Comparison of ENCODE assay signal across 24 mouse cellular contexts in the genomic region with DNA sequence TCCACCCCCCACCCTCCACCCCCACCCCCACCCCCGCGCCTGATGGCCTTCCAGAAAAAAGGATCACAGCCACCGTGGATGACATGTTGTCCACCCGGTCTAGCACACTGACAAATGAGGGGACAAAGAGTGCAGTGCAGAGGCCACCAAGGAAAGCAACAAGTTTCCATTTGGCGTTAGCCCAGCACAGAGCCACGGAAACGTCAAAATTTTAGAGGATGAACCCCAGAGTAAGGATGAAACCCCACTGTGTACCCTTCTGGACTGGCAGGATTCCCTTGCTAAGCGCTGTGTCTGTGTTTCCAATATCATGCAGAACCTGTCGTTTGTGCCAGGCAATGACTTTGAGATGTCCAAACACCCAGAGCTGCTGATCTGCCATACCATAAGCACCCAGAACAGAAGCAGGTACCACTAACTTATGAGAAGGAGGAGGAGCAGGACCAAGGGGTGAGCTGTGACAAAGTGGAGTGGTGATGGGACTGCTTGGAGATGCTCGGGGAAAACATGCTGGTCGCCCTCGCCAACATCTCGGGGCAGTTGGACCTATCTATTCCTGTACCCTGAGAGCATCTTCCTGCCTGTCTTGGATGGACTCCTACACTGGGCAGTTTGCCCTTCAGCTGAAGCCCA. TPM values are rescaled to one million over a fixed set of nuclear protein-coding genes. Genes with fewer than 3 reads are reported as not detected.
DNase-seq lines count a peak whose midpoint lies in the region; ATAC-seq and TF ChIP-seq lines count a peak whose summit lies in the region.
"Had no signal": no experiment of that assay in that cellular context is flagged by ENCODE, and none has a peak within 500 bp of the region (broad histone marks: within the 10 kb centered on the region; RNA-seq: fewer than 3 reads in every experiment).

No protein-coding gene starts in this region.

- 28% methylated on average over 13 of the region's 13 CpGs for WGBS in cerebellum, adult 2 months
- WGBS in heart, embryonic 11.5 days (ENCODE audit: insufficient replicate concordance) = 83% methylated on average over 13 of the region's 13 CpGs

- H3K36me3 ChIP-seq in heart, embryonic 11.5 days (ENCODE audit: control insufficient read depth, insufficient read depth, low read length) = no peaks in the 10 kb centered on the region
- H3K36me3 ChIP-seq: embryonic facial prominence, embryonic 12.5 days; embryonic facial prominence, embryonic 15.5 days; forebrain, embryonic 15.5 days; hindbrain, embryonic 10.5 days; hindbrain, embryonic 13.5 days; intestine, embryonic 15.5 days; kidney, embryonic 15.5 days had no signal

- TF ChIP-seq POLR2A in cerebellum, adult 2 months (IDR thresholded peaks at IDR 0.05; ENCODE audit: borderline replicate concordance, insufficient read depth, low read length) = no peak

- DNase-seq in cerebellum, adult 2 months = peak; percentile 27 to 47
- no peak for DNase-seq in cerebellum, adult 8-10 months
- DNase-seq in heart, adult 11 months = peak; percentile 58
- peak; percentile 61 to 66 for DNase-seq in cerebellum, postnatal 14 days
- peak; percentile 26 to 49 for DNase-seq in cerebellum, postnatal 25 days
- DNase-seq: adrenal gland, adult 2 months; gastrocnemius, postnatal 25 days; heart, adult 2 months; heart, postnatal 10 days; heart, postnatal 36 days; kidney, adult 8-10 months had no signal

- H3K9me3 ChIP-seq in heart, embryonic 11.5 days (replicated peaks; ENCODE audit: control insufficient read depth, low read length) = no peaks in the 10 kb centered on the region
- H3K9me3 ChIP-seq: embryonic facial prominence, embryonic 12.5 days; embryonic facial prominence, embryonic 15.5 days; forebrain, embryonic 15.5 days; hindbrain, embryonic 10.5 days; hindbrain, embryonic 13.5 days; intestine, embryonic 15.5 days; kidney, embryonic 15.5 days had no signal

- H3K27me3 ChIP-seq in cerebellum, adult 2 months (ENCODE audit: control insufficient read depth, insufficient read depth, low read length) = no peaks in the 10 kb centered on the region
- H3K27me3 ChIP-seq in heart, embryonic 11.5 days (ENCODE audit: control insufficient read depth, insufficient read depth, low read length) = no peaks in the 10 kb centered on the region
- H3K27me3 ChIP-seq: embryonic facial prominence, embryonic 12.5 days; embryonic facial prominence, embryonic 15.5 days; forebrain, embryonic 15.5 days; hindbrain, embryonic 13.5 days; intestine, embryonic 15.5 days; kidney, embryonic 15.5 days had no signal

- H3K9ac ChIP-seq in heart, embryonic 11.5 days (ENCODE audit: low read depth, low read length) = no peak overlapping the region
- H3K9ac ChIP-seq: embryonic facial prominence, embryonic 12.5 days; embryonic facial prominence, embryonic 15.5 days; forebrain, embryonic 15.5 days; hindbrain, embryonic 13.5 days; intestine, embryonic 15.5 days; kidney, embryonic 15.5 days had no signal

- H3K4me2 ChIP-seq in heart, embryonic 11.5 days = no peak overlapping the region
- H3K4me2 ChIP-seq: embryonic facial prominence, embryonic 12.5 days; embryonic facial prominence, embryonic 15.5 days; forebrain, embryonic 15.5 days; hindbrain, embryonic 13.5 days; intestine, embryonic 15.5 days; kidney, embryonic 15.5 days had no signal

- TF ChIP-seq CTCF in cerebellum, adult 2 months (IDR thresholded peaks at IDR 0.05; ENCODE audit: borderline replicate concordance, insufficient read depth, low read depth, low read length) = no peak

- no peak overlapping the region for H3K27ac ChIP-seq in cerebellum, adult 2 months (ENCODE audit: insufficient read depth, low read length)
- no peak overlapping the region for H3K27ac ChIP-seq in heart, embryonic 11.5 days (ENCODE audit: low read depth, low read length)
- H3K27ac ChIP-seq: embryonic facial prominence, embryonic 12.5 days; embryonic facial prominence, embryonic 15.5 days; forebrain, embryonic 15.5 days; heart, adult 2 months; hindbrain, embryonic 10.5 days; hindbrain, embryonic 13.5 days; intestine, embryonic 15.5 days; kidney, embryonic 15.5 days had no signal

- ATAC-seq in heart, embryonic 11.5 days (replicated peaks; ENCODE audit: insufficient number of reproducible peaks, low FRiP score, low TSS enrichment) = no peak
- ATAC-seq: CD4-positive, CD25-positive, alpha-beta regulatory T cell, adult 4 months; forebrain, embryonic 15.5 days; hindbrain, embryonic 16.5 days; intestine, embryonic 15.5 days had no signal

- peaks cover 8% of the 10 kb centered on the region for H3K4me1 ChIP-seq in cerebellum, adult 2 months (ENCODE audit: control insufficient read depth, insufficient read depth, low read length)
- H3K4me1 ChIP-seq in heart, embryonic 11.5 days (ENCODE audit: control insufficient read depth, insufficient read depth, low read length) = no peaks in the 10 kb centered on the region
- H3K4me1 ChIP-seq: embryonic facial prominence, embryonic 12.5 days; embryonic facial prominence, embryonic 15.5 days; hindbrain, embryonic 10.5 days; hindbrain, embryonic 13.5 days; intestine, embryonic 15.5 days; kidney, embryonic 15.5 days had no signal

- no peak overlapping the region for H3K4me3 ChIP-seq in cerebellum, adult 2 months (replicated peaks; ENCODE audit: insufficient read depth, low read depth, low read length)
- H3K4me3 ChIP-seq in heart, embryonic 11.5 days (ENCODE audit: low read depth, low read length) = no peak overlapping the region
- H3K4me3 ChIP-seq: embryonic facial prominence, embryonic 12.5 days; embryonic facial prominence, embryonic 15.5 days; forebrain, embryonic 15.5 days; heart, adult 2 months; hindbrain, embryonic 10.5 days; hindbrain, embryonic 13.5 days; intestine, embryonic 15.5 days; kidney, embryonic 15.5 days had no signal

RNA-seq across cellular contexts. Expression of a gene that starts 13.8 kb away (rescaled TPM):
- polyA plus RNA-seq in cerebellum, adult 2 months (2012; rRNA removed) = 737 and 742 TPM in 2 replicates
- 205 and 223 TPM in 2 replicates for polyA plus RNA-seq in heart, embryonic 11.5 days (2014; fragmentation: Nextera tagmentation; extraction: Ambion mirVana)

RNA-seq across cellular contexts. Expression of a gene that starts 34.1 kb away (rescaled TPM):
- polyA plus RNA-seq in cerebellum, adult 2 months (2012; rRNA removed) = 2.1 and 2.5 TPM in 2 replicates
- polyA plus RNA-seq in heart, embryonic 11.5 days (2014; fragmentation: Nextera tagmentation; extraction: Ambion mirVana) = 106 and 117 TPM in 2 replicates
- polyA plus RNA-seq: adrenal gland, adult 2 months had no signal

RNA-seq across cellular contexts. Expression of a gene that starts 35.8 kb away (rescaled TPM):
- polyA plus RNA-seq in cerebellum, adult 2 months (2012; rRNA removed) = not detected in 2 replicates
- polyA plus RNA-seq in heart, embryonic 11.5 days (2014; fragmentation: Nextera tagmentation; extraction: Ambion mirVana) = 0.24 and 2.1 TPM in 2 replicates
- polyA plus RNA-seq: adrenal gland, adult 2 months; C2C12; CD4-positive, CD25-positive, alpha-beta regulatory T cell, adult 4 months; embryonic facial prominence, embryonic 12.5 days; forebrain, embryonic 11.5 days; forebrain, embryonic 15.5 days; heart, adult 2 months; heart, embryonic 14.5 days; hindbrain, embryonic 10.5 days; hindbrain, embryonic 13.5 days had no signal

RNA-seq across cellular contexts. Expression of a gene that starts 52.9 kb away (rescaled TPM):
- 0.33 TPM in 1 of 2 replicates, not detected in the other for polyA plus RNA-seq in cerebellum, adult 2 months (2012; rRNA removed)
- 0.16 TPM in 1 of 2 replicates, not detected in the other for polyA plus RNA-seq in heart, embryonic 11.5 days (2014; fragmentation: Nextera tagmentation; extraction: Ambion mirVana)
- polyA plus RNA-seq: C2C12; CD4-positive, CD25-positive, alpha-beta regulatory T cell, adult 4 months; embryonic facial prominence, embryonic 12.5 days; forebrain, embryonic 11.5 days; forebrain, embryonic 15.5 days; hindbrain, embryonic 10.5 days; hindbrain, embryonic 13.5 days; hindbrain, embryonic 16.5 days; intestine, embryonic 15.5 days; kidney, embryonic 15.5 days had no signal

Comparison
In these comparisons a context has a peak if more than half of its experiments do, and no peak if none do; other contexts are left out.
1. RNA of a gene that starts 34.1 kb away (polyA plus RNA-seq): 106 to 117 TPM in heart, embryonic 11.5 days; 2.1 to 2.5 TPM in cerebellum, adult 2 months; every median in the first group is over 10 times any median in the second.